Mouse (Mus musculus) kidney, postnatal 25 days (tissue): ENCODE measurements at regions not wholly inside any gene's neighbourhood (a gene's known extent, or its start where the extent isn't known, plus 50 kb on each side); places are given as distances from the start of the nearest gene placed in this dataset.

Experiments
- DNase-seq, 2 experiments: peaks; one replicate each; pipeline ENCODE4 v3.0.0; 2021; ENCODE audit warnings: mixed read lengths in 2 of 2

DNA sequence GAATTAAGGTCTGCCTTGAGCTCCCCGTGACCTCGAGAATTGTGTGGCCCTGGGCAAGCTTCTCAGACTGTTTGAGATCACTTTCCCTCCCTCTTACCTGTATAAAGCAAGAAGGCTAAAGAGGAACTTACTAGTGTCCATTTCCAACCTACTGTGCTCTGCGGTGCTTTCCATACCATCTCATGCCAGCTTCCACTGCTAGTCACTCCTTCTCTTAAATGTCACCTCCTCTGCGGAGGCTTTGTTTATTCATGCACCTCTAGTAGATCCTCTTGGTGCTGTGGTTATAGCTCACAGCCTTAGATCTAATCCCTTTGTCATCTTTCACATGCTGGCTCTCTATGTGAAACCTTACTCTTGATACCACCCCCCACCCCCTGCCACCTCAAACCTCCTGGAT is 2310.3 kb upstream of the Lrrc6 start:
- no peak for DNase-seq

DNA sequence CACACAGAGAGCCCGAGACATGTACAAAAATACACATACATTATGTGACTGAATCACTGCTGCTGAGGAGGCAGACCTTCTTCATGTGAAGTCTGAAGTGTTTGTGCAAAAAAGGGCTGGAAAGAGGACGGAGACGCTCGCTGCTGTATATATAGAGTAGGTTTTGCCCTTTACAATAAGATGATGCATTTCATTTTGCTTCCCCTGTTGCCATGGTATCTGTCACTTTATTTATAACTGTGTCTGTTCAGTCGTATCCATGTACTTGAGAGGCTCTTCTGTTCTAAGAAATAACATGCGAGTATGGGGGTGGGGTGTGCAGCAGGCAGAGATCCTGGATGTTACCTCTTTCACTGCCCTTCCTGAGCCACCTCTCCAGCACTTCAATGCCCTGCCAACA is 2309.9 kb upstream of the Lrrc6 start:
- DNase-seq = no peak

DNA sequence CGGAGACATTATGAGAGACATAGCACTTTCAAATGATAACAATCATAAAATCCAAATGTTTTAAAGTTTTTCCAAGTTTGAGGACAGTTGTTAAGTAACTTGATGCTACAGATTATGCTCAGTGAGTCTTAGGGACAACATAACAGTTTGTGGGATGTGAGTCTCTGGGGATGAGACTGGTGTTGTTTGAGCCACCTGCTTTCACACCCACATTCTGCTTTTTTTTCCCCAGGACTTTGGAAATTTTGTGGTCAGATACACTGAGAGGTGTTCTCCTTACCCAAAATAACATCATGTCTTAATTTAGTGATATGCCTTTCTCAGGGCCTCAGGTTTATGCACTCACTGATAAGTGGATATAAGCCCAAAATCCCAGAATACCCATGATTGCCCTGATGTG is 2307.5 kb upstream of the Lrrc6 start:
- DNase-seq = no peak

DNA sequence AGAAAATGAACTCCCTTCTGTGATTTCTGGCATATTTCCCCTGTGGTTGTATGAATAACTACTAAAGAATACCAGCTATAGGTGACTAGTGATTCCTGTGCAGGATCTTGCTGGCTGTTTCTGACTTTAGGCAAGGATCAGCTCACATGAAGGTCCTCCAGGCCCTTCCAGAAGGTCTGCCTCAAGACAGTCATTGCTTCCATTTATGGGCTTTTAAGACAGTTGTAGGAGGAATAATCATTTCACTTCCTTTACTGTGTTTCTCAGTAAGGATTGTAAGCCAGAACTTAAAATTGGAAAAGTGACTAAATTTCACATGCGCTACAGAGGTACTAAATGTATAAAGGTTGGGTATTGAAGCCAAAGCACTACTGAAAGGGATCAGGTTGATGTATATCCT is 2303.5 kb upstream of the Lrrc6 start:
- DNase-seq = no peak

DNA sequence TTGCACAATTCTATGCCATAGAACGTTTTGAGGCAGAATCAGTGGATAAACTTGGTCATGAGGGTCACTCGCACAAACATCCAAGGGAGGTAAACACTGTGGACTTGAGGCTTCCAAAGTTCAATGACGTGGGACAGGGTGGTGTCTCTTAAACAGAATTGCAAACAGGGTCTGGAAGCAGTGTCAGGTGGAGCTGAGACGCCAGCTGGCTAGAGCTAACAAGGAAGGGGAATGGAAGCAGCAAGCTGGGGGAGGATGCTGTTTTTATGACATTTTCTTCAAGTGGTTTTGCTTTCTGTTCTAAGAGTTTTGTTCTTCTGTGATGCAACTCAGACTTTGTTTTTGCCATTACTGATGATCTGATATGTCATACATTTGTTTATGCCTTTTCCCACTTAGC is 2301.1 kb upstream of the Lrrc6 start:
- no peak for DNase-seq

DNA sequence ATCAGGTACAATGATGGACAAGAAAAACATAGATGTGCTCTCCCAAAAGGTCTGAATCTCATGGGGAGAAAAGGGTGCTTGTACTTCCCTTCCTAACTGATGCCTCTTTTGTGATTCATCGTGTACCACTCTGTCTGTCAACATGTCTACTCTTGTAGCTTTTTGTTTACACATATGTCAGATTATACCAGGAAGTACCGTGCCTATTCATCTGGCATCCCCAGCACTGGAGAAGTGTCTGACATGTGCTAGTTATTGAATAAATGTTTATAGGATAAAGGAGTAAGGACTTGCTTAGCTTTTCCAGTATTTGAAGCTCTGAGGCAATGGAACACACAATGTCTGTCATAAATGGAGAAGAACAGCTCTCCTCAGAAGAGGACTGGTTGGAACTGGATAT is 2296.7 kb upstream of the Lrrc6 start:
- no peak for DNase-seq

DNA sequence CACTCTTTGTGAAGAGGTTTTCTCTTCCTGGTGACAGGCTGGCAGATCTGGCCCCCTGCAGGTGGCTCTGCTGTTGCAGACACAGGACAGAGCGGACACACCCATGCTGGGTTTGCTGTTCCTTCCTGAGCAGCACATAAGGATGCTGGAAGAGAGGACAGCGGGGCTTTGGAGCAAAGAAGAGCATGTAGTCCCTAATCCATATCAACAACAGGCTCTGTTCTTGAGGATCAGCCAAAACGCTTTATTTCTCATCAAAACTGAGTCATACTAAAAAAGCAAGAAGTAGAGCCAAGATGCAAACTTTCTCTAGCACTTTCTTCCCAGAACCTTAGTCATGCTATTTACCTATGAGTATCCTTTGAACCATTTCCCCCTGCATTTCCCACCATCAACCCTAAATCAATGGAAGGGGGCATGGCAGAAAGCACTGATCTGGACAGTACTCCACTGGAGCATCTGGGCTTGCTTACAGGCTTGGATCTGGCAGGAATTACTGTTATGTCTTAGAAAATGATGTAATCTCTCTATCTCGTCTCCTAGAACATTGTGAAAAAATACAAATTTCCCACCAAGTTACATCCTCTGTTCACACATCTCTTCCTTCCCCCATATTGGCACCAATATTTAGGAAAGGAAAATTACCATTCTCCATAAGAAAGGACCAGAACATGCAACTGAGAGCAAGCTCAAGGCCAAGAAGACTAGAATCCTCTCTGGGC is 2294.7 kb upstream of the Lrrc6 start:
- no peak for DNase-seq

DNA sequence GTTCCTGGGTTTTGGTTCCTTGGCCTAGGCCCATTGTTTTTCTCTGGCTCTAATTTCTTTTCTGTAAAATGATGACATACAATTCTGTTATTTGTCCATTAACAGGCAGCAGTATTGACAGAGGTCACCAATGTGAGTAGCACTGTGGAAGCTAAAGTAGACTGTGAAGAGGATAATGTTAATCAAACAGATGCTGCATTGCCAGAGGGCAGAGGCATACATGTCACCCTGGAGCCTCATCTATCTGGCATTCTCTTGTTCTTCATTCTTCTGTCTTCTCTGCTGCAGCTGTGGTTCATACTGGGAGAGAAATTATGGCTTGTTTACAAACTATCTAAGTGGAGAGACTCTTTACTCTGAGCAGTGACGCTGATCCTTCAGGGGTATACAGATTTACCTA is 2259.2 kb upstream of the Lrrc6 start:
- DNase-seq = no peak

DNA sequence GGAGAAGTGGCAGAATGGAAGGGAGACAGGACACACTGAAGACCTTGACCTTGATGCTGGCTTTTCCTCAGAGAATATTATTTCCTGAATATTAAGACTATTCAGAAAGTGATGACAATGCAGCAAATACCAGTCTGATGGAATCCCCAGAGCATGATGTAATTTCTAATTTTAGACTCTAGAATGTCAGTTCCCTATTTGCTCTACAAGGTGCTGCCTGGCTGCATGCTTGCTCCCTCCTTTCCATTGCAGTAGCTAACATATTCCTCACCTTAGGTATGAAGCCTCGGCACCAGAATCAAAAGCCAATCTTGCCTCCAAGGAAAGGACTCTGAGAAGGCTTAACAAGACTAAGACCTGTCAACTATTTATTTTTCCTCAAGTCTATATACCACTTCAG is 2254.5 kb upstream of the Lrrc6 start:
- no peak for DNase-seq

DNA sequence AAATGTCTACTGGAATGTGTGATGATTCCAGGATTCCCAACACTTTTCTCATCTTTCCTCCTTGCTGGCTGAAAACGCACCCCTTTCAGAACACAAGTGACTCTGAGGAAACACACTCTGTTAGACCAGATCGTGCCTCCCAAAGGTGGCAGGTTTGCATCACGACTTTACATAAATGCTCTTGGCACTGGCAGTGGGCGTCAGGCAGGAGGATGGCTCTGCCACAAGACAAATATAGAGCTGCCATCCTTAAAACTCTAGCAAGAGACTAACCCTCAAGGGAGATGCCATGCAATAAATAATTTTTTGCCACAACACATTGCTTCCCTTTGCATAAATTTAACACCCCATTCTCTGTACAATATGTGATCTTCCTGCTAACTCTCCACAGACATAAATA is 2254.1 kb upstream of the Lrrc6 start:
- no peak for DNase-seq

DNA sequence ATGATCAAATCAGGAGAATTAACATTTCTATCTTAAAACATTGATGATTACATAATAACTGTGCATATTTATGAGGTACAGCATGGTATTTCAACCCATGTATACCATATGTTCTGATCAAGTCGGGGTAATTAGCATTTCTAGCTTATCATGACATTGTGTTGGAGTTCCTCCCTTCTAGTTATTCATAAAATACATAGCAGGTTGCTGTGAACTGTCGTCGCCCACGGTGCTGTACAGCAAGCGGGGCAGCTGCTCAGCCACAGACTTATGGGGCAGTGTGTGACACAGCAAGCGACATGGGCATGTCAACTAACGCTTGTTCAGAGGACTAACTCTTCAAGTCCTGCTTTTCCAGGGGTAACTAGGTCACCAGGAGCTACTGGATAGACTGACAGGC is 2238.6 kb upstream of the Lrrc6 start:
- no peak for DNase-seq

DNA sequence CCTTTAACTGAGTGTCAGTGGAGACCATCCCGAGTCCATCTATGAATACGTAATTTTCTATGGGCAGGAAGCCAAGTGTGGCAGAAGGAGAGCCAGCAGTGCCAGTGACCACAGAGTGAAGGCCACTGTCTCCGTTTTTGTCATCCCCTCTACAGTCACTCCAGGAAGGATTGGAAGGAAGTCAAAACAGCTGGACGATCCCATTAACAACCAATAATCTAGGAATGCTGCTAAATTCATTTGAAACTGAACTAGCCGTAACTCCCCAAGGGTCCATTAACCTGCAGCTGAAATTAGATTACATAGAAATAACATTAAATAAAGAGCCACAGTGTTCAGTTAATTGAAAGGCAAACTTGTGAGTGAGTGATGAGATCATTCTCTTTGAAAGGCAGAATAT is 2220.5 kb upstream of the Lrrc6 start:
- DNase-seq = no peak

DNA sequence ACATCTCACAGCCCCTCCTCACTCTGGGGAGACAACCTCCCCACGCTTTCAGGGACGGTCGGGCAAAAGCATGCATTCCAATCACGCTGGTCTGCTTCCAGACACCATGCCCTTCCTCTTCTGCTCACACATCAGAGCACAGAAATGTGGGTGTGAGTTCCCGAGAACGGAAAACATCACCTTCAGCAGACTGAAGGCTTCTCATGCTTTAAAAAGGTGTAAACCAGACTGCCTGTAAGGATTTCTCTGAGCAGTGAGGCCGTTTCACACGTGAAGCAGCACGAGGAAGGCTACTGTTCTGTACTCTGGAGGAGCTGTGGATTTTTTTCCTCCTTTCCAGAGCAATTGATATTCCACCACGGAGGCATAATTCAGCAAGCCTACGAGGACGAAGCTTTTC is 2218.8 kb upstream of the Lrrc6 start:
- no peak for DNase-seq

DNA sequence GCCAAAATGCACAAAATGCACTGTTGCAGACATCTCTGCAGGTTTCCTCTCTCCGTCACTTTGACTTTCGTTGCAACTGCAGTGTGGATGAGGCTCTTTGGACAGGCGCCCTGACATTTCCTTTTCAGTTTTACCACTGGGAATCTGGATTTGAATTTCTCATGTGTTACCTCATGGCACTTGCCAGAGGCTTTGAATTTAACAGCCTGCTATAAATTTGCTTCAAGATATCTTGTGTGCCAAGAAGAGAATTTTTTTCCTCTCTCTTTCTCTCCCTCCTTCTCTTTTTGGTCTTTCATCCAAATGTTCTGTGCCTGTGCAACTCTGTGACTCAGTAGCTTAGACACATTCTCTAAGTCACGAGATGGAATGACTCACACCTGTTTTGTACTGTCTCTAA is 2213.6 kb upstream of the Lrrc6 start:
- DNase-seq = no peak

DNA sequence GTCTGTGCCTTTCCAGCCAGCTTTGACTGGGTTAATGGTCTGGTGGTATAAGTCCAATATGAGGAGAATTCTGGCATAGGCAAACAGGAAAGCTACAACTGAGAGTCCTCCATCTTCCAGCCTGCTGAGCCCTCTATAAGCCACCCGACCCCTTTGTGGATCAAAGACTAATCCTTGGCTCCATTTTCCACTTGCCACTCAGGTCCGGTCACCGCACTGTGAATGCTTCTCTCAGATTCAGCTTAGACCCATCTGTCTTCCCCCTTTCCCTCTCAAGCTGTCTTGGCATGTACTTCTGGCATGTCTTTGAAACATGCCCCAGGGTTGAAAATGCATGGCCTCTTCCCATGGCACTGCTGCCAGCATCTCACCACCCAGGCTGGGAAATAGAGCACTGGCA is 2206.6 kb upstream of the Lrrc6 start:
- no peak for DNase-seq

DNA sequence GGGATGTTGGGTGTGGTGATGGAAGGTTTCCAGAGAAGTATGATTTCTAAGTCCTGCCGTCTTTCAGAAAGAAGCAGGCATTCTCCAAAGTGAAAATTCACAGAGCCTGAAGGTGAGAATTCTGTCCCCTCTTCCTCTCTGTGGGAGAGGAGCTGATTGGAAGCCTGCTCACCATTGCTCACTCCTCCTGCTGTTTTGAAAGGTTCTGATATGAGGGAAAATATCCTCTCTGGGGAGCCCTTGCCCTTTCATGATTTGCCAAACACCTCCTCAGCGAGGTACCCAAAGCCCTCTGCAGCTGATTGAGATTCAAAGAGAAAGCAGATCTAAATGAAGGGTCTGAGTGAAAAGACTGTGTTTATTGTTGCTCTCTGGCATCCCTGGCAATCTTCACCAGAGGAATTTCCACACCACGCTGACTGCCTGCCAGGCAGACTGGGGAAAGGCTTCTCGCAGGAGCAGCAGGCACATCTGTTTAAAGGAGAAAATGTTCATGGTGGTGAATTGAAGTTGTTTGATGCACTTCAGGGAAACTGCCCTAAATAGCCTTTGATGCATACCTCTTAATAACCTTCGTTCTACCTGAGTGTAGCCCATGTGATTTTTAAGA is 2194.4 kb upstream of the Lrrc6 start:
- no peak for DNase-seq

DNA sequence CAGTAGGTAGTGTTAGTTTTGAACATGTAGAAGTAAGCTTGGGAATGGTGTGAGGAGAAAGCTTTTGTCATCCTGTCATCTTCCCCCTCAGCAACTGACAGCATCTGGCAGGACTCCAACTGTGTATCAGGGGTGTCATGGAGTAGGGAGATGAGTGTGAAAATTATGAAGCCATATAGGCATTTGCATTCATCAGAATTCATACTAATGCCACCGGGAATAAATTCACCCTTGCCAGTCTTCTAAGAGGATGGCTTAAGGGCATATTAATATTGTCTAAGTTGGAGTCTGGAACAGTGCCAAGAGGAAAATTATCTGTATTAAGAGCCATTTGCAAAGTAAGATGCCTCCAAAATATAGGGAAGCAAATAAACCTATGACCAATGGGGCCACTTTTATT is 2166.8 kb upstream of the Lrrc6 start:
- no peak for DNase-seq

DNA sequence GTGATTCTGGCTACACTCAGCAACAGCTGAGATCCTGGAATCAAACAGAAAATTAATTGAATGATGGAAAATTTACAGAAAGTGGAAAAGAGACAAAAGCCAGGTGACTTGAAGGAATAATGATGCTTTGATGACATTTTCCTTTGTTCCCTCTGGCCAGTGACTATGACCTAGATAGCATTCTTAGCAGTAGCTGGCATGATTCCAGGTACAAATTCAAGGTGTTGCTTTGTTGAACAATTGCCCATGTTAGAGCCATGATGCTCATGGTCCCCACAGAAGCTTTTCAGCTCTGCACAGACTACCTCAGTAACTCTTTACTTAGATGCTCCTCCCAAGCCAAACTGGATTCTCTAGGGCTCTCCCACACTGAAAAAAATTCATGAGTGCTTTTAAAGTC is 2164.6 kb upstream of the Lrrc6 start:
- no peak for DNase-seq

DNA sequence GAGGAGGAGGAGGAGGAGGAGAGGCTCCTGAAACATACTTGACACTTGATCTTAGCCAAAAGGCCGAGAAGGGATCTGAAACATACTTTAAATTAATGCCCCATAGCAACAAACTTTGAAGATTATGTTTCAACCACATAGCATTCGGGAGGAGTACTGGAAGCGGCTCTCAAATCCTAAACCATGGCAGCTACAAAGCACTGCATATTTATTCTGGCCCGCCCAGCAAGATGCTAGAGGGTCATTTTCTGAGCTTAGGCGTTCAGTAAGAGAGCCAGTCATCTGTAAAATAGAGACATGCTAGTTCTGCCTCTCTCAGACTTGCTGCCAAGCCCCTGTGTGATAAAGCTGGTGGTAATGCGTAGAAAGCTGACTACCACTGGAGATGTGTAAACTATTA is 2156.0 kb upstream of the Lrrc6 start:
- no peak for DNase-seq

DNA sequence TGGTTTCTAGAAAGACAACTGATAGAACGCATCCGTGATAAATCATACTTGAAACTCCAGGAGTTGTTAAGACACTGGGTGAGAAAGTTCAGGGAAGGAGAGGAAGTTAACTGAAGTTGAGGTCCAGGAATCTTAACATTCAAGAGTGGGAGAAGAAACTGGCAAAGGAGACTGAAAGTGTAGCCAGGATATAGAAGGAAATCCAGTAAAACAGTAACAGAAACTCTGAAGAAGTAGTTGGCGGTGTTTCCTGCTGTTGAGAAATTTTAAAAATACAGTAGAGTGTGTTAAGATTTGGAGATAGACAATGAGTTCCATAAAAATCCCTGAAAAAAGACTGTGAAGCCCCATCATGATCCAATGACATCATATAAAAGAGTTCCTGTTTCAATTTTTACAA is 2154.3 kb upstream of the Lrrc6 start:
- no peak for DNase-seq

DNA sequence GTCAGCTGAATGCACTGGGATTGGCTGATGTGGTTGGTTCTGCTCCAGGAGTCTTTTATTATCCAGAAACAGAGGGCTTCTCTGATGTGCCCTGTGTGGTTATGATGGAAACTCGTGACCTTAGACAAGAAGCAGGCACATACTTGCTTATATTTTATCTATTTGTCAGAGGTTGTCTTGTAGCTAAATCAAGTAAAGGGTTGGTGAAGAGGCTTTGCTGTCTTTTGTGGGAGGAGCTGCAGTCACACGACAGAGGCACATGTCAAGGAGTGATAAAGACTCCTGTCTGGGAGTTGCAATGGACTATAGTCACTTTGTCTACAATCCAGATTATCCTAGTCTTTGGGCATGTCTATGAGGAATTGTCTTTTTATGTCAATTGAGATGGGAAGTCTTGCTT is 2149.9 kb upstream of the Lrrc6 start:
- no peak for DNase-seq

DNA sequence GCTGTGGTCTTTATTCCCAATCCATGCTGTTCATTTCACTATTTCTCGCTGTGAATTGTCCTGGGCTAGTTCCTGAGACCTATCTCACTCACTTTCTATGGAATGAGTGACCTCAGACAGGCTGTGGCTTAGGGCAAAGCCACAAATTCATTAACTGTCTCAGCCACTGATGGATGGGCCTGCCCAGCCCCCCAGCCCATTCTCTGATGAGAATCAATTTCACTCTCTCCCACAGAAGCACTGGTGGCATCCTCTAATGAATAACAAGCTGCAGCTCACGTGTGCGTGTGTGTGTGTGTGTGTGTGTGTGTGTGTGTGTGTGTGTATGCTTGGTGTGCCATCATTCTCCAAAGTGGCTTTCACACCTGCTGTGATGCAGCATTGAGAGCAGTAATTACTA is 2149.3 kb upstream of the Lrrc6 start:
- DNase-seq = no peak

DNA sequence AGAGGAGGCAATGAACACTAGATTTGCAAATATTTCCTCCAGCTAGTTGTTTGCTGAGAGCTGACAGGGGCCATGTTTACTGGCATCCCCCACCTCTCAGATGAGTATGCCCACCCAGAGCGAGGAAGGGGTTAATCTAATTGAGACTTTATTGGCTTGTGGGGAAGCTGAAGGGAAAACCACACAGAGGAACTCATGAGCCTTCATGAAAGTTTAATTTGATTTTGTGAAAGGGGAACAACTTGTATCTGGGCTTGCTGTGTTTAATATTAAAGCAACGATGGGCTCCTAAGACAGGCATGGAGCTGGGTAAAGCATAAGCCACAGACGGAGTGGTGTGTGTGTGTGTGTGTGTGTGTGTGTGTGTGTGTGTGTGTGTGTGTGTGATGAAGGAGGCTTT is 2146.2 kb upstream of the Lrrc6 start:
- no peak for DNase-seq

DNA sequence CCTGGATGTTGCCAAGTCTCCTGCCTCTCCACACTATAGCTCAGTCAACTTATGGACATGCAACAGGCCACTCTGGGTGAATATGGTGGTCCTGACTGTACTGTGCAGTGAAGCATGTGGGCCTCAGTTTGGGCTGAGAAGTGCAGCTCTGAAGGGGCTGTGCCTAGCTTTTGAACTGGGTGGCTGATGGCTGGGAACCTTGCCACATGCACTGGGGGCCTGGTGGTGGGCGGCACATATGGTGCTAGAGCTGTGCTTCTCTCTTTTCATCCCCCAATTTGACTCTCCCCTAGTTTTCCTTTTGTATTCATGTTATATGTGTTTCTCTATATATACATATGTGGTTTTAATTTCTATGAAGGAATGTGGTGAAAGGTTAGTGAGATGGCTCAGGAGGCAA is 2144.2 kb upstream of the Lrrc6 start:
- no peak for DNase-seq

DNA sequence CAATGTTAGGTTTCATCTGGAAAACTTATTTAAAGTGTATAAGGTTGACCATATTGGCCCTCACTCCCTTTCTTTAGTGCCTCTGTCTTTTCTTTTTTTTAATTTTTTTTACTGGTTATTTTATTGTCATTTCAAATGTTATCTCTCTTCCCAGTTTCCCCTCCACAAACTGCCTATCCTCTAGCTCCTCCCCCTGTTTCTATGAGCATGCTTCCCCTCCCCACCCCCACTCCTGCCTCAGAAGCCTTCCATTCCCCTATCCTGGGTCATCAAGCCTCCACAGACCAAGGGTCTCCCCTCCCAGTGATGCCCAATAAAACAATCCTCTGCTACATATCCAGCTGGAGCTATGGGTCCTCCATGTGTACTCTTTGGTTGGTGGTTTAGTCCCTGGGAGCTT is 2134.9 kb upstream of the Lrrc6 start:
- DNase-seq = no peak
